Mouse (Mus musculus) granulocyte monocyte progenitor cell, adult 5-6 weeks (primary cell): ENCODE data around the gene Inpp5a. TPM values are rescaled to one million over a fixed set of nuclear protein-coding genes. Genes with fewer than 3 reads are reported as not detected.

Experiments used
- ATAC-seq: replicated peaks from 2 replicates; pipeline ENCODE4 v1.8.0; 2016; ENCODE audit warnings: mild to moderate bottlenecking, moderate TSS enrichment, inconsistent platforms; ENCODE audit not compliant: poor library complexity, severe bottlenecking
- total RNA-seq, 2 experiments: library from RNA; stranded (forward) in 1 of 2; stranded (reverse) in 1 of 2; fragments of 200-712, 200-1000 nt in 1 of 2; fragments of >200 nt in 1 of 2; fragmentation: Nextera tagmentation in 1 of 2; gene quantifications; 2 replicates each; pipeline ENCODE4 v1.2.3; 2014 to 2017

Inpp5a gene
- total RNA-seq, 2 experiments from 2014 or later, result 5.5 to 7.9 TPM

DNA sequence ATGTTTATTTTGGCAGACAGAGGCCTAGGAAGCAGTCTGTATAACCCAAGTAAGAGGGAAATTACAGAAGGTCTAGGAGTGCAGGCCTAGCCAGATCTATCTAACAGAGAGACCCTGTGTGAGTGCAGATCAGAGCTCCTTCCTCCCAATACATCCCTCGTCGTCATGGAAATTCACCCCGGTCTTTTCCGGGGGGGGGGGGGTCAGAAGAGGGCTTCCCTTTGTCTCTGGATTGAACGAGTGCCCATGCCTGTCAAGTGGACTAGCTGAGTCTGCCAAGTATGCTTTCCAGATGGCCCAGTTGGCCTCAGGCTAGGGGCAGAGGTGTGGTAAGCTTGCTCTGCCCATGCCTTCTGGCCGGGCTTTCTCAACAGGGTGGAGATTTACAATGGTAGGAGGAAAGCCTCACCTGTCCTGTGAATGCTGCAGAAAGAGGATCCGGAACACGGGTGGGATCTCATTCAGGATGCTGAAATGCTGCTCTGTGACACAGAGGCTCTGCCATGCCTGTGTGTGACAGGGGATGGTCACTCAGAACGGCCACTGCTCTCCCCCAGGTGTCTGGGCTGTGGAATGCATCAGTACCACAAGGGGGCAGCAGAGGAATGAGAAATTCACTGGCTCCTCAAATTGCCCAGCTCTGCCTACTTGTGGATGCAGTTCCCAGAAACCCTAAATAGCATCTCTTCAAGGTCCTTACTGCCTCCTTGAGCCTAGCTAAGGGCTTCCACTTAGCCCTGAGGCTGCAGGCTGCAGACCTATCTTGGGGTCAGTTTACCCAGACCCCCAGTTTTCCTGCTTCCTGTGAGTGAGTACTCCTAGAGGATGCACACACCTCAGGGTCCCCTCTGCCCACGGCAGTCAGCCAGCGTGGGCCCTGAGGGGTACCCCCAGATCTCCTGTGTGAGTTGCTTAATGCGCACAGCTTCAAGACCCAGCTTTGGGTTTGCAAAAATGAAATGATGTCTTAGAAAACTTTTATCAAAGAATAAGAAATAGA lies 227.2 kb downstream of the Inpp5a start:
- peak; percentile 82 for ATAC-seq

DNA sequence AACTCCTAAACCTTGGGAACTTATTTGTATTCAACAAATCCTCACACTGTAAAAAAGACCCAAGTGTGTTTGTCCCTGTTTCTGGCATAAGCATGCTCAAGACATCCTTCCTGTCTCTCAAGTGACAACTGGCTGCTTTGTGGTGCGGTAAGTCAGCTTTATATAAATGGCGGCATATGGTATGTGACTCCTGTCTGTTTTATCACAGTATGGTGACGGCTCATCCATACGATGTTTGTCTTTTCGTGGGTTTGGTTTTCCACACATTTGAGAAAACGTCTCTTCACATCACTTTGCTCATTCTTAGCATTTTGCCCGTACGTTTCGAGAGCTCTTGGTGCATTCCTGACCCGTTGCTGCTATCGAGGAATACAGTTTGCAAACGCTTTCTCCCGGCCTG lies 233.7 kb downstream of the Inpp5a start:
- no peak for ATAC-seq

DNA sequence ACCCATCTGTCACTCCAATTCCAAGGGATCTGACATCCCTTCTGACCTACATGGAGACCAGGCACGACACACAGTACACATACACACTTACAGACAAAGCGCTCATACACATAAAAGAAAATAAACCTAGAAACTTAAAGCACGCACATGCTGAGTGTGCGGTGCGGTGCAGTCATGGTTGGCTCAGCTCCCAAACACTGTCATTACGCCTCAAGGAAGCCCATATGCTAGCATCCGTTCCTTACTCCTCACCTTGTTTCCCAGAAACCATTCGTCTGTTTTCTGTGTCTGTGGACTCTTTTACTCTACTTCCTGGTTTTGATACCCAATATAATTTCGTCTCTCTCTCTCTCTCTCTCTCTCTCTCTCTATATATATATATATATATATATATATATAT lies 236.2 kb downstream of the Inpp5a start:
- no peak for ATAC-seq

Other genes starting within 250 kb of the Inpp5a start
- gene Lrrc27, start 176.1 kb upstream of the Inpp5a start, total RNA-seq (2014; fragmentation: Nextera tagmentation), result 7.4 TPM in 1 of 2 replicates, not detected in the other
- gene Lrrc27, start 176.1 kb upstream of the Inpp5a start, total RNA-seq (2017), result 0.56 and 3.5 TPM in 2 replicates
- 0.28 TPM in 1 of 2 replicates, not detected in the other for gene Stk32c, start 175.8 kb upstream of the Inpp5a start, total RNA-seq (2014; fragmentation: Nextera tagmentation)
- not detected in 2 replicates for gene Stk32c, start 175.8 kb upstream of the Inpp5a start, total RNA-seq (2017)
- 5.1 and 5.7 TPM in 2 replicates for gene Pwwp2b, start 140.6 kb upstream of the Inpp5a start, total RNA-seq (2014; fragmentation: Nextera tagmentation)
- gene Pwwp2b, start 140.6 kb upstream of the Inpp5a start, total RNA-seq (2017), result 1.6 and 4.4 TPM in 2 replicates
- not detected in 2 replicates for gene Nkx6-2, start 193.7 kb downstream of the Inpp5a start, total RNA-seq (2014; fragmentation: Nextera tagmentation)
- gene Nkx6-2, start 193.7 kb downstream of the Inpp5a start, total RNA-seq (2017), result not detected in 2 replicates